Mouse (Mus musculus): Measurements from ENCODE around the gene Mrpl11.

DNA sequence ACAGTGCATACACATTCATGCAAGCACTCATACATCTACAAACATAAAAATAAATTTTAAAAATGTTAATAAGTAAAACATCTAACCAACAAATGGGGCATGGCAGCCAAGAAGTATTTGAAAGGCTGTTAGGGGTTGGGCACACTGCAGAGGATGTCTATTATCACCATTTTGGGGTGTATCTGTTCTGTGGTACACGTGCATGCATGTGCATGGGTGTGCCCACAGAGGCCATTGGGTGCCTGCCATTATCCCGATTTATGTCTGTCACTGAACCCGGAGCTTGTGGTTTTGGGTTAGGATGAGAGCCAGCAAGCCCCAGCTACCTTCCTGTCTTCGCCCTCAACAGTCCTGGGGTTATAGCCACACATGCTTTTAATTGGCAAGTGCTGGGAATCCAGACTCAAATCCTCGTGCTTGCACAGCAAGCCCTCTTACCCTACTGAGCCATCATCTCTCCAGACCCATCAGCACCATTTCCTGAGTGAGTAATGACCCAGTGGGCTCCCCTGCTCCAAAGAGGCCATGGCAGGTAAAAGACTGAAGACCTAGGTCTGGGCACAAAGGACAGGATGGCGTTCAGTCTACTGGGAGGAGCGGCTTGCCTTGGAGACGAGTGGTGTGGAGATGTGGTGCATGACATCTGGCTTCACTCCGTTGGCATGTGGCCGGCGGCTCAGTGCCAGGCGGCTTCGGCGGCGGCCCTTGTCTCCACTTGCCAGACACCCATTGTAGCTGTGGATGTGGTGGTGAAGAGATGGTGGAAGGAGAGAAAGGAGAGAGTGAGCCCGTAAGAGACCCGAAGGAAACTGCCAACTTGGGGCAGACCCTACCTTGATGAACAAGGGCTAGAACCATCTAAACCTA, 24.3 kb upstream of the Mrpl11 start:
- TF ChIP-seq POLR2A (IDR thresholded peaks at IDR 0.05; ENCODE audit: low read depth, low read length) (no peak), CTCF (conservative IDR thresholded peaks at IDR 0.05; ENCODE audit: insufficient read depth, insufficient read length, low read depth, low read length) (no peak)

Data from kidney, adult 2 months (tissue).